Mouse (Mus musculus) gastrocnemius, adult 2 months (tissue): ENCODE data around the gene Kars. TPM values are rescaled to one million over a fixed set of nuclear protein-coding genes. Genes with fewer than 3 reads are reported as not detected.

Experiments
- DNase-seq: peaks from one replicate; pipeline ENCODE4 v3.0.0; 2022
- H3K27ac ChIP-seq: fragments of 200-600 bp; 2 replicates; pipeline ENCODE4 v1.8.1; 2022; ENCODE audit warnings: mild to moderate bottlenecking
- H3K4me3 ChIP-seq: fragments of 200-600 bp; 2 replicates; pipeline ENCODE4 v1.8.1; 2022; ENCODE audit warnings: mild to moderate bottlenecking, moderate library complexity
- CTCF ChIP-seq: fragments of 200-600 bp; IDR thresholded peaks from 2 replicates; pipeline ENCODE4 v1.8.1; 2022; ENCODE audit warnings: antibody characterized with exemption, mild to moderate bottlenecking, moderate library complexity
- intact Hi-C: fragments of 180-260 bp; cut with DNase I; formaldehyde crosslinking; loops from one replicate; pipeline ENCODE4 v1.15.1; 2025
- total RNA-seq, 2 experiments: library from RNA; stranded (reverse); gene quantifications; 2 replicates each; pipeline ENCODE4 v1.2.3; 2021

The Kars gene
- total RNA-seq, 2 experiments from 2014 or later = 124 to 125 TPM

GRCm38 (mm10) chr8:112011816-112012242 lies 706 bp upstream of the Kars start:
- peak overlapping the region; percentile 91 for H3K27ac ChIP-seq
- DNase-seq = no peak
- intact Hi-C loops = no loop called here
- TF ChIP-seq CTCF = no peak
- H3K4me3 ChIP-seq = peak overlapping the region; percentile 99

DNA sequence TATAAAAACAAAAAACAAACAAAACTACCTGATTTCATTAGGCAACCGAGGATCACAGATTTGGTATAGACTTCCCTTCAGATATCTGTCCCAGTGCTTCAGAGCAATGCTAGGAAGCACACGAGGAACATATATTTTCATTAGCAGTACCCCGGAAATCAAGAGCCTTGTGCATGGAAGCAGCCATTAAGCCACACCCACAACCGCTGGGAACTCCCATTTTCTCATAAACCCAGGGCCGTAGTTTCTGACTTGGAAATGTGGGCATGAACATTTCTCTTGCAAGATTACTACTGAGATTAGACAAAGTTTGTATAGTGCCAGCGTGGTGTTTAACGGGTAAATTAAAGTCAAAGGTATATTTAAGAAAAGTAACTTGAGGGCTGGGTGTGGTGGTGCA lies 1.6 kb downstream of the Kars start:
- no peak for DNase-seq

DNA sequence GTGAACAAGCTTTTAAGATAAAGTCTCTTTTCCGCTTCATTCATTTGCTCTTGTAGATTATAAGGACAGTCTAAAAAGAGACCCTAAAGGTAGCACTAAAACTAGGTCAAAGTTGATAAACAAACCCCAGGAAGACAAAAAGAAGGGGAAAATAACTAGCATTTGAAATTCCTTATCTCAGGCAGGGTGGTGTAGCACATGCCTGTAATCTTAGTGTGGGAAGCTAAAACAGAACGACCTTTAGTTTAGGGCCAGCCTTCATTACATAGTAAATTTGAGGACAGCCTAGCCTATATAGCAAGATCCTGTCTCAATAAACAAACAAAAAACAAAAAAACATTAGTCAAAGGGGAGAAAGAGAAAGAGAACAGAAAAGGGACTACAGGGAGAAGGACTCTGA lies 3.5 kb downstream of the Kars start:
- Histone ChIP-seq H3K27ac (no peak overlapping the region), H3K4me3 (no peak overlapping the region)
- intact Hi-C loops = no loop called here
- no peak for DNase-seq
- TF ChIP-seq CTCF = no peak

More for the DNA sequence above, 1.6 kb downstream of the Kars start:
- TF ChIP-seq CTCF = no peak
- intact Hi-C loops = no loop called here
- H3K4me3 ChIP-seq = no peak overlapping the region
- no peak overlapping the region for H3K27ac ChIP-seq

DNA sequence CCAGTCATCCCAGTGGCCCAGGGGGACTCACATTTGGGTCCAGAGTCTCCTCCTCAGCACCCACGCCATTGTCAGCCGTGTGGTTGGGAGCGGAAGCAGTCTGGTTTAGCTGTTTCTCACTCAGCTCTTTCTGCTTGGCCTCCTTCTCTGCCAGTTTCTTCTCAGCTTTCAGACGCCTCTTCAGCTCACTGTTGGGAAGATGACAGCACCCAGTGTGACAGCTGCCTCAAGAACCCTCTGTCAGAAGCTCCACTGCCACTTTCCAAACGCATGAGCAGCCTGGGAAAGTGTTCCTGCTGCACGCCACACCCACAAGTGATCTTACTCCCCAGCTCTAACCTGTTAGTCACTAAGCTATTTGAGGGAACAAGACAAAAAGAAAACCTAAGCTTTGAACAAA lies 5.5 kb downstream of the Kars start:
- Histone ChIP-seq H3K27ac (peak overlapping the region; percentile 85), H3K4me3 (peak overlapping the region; percentile 5; the same call in 1 of the 2 replicates)
- DNase-seq = peak; percentile 62
- no peak for TF ChIP-seq CTCF
- intact Hi-C loops = no loop called here

GRCm38 (mm10) chr8:112004754-112005153 lies 6.4 kb downstream of the Kars start:
- TF ChIP-seq CTCF = no peak
- 0 out of 2 replicates have a peak overlapping the region, but pooled peaks have one; percentile 85 for H3K27ac ChIP-seq
- no peak for DNase-seq
- intact Hi-C loops = no loop called here
- H3K4me3 ChIP-seq = no peak overlapping the region

- TF ChIP-seq CTCF = no peak
- peak overlapping the region; percentile 79 for H3K4me3 ChIP-seq
- no peak for DNase-seq
- intact Hi-C loops = loop anchor here (5.0 kb wide), 1 partner anchor 50 kb away; the partner anchor contains the start of gene Gabarapl2
- peak overlapping the region; percentile 91; the same call in 1 of the 2 replicates for H3K27ac ChIP-seq
Observed at GRCm38 (mm10) chr8:111992703-111993039, 18.5 kb downstream of the Kars start.

DNA sequence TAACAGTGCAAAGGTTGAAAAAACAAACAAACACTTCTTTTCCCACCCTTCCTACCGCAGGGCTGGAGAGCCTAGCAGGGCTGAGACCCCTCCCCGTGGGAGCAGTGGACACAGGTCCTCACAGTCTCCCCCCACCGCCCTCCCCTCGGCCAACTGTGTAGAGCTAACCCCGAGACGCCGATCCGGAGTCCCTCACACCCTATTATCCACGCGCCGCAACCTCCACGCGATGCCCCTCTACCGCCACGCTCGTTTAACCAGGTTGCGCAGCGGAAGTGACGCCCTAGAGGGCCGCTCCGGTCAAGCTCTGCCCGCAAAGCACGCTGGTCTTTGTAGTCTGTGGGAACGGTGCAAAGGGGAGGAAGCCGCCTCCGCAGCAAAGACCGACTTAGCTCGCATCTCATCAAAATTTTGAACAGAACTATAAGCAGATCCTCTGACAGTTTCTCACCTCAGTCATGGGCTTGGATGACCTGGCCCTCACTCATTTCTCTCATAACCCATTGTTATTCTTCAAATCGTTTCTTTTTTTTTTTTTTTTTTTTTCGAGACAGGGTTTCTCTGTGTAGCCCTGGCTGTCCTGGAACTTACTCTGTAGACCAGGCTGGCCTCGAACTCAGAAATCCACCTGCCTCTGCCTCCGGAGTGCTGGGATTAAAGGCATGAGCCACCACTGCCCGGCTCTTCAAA lies 19.0 kb downstream of the Kars start, which contains the start of gene Adat1:
Gene Adat1, minus strand, starts transcription at position 290 of the 690 bp plus-strand sequence.
- intact Hi-C loops = loop anchor here (5.0 kb wide), 1 partner anchor 50 kb away; the partner anchor contains the start of gene Gabarapl2

GRCm38 (mm10) chr8:111991278-111991677 lies 19.8 kb downstream of the Kars start:
- no peak overlapping the region; the same call in 1 of the 2 replicates for H3K27ac ChIP-seq
- TF ChIP-seq CTCF = no peak
- intact Hi-C loops = loop anchor here (2.0 to 5.0 kb wide), 2 partner anchors 49 to 110 kb away; partner anchors contain the start of gene Gabarapl2
- no peak for DNase-seq
- H3K4me3 ChIP-seq = peak overlapping the region; percentile 79

More for the DNA sequence above, 19.0 kb downstream of the Kars start, which contains the start of gene Adat1:
- Histone ChIP-seq H3K4me3 (peak within 1 kb of the TSS; percentile 79), H3K27ac (peak within 1 kb of the TSS; percentile 91)
- peak; percentile 4; the same call in 1 of the 2 replicates for TF ChIP-seq CTCF
- DNase-seq = peak; percentile 91

DNA sequence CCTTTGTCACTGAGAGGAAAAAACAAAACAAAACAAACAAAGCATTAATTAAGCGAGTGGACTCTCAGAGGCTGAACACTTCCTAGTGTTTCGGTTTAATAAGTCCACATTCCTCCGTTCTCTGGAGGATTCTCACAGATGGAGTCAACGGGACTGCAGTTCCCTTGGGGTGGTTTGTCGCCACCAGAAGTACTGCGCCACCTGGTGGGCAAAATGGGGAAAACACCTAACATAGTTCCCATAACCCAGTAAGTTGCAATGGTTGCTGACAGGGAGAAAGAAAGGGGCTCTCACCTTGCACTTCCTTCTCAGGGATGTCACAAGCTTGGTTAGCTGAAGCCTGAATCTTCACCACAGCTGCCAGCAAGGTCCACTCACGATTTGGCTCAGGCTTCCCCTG lies 21.2 kb downstream of the Kars start:
- Histone ChIP-seq H3K4me3 (peak overlapping the region; percentile 33), H3K27ac (no peak overlapping the region)
- peak; percentile 78 for DNase-seq
- intact Hi-C loops = loop anchor here (2.0 to 5.0 kb wide), 2 partner anchors 48 to 109 kb away; partner anchors contain the start of gene Gabarapl2
- TF ChIP-seq CTCF = peak; percentile 88

DNA sequence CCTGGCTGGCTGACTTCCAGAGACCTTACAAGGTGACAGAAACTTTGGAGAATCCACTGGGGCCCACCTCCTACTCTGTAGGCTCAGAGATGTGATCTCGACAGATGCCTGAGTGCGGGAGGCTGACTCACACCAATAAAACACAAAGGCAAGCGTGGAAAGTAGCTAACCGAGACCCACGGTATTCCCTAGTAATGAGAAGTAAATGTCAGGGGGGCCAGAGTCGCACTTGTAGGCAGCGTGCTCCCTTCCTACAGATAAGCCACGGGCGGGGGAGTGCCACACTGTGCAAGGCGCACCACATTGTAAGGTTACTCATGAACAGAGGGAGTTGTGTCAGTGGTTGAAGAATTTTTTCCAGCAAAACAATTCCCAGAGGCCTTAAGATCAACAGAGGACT lies 26.6 kb downstream of the Kars start:
- Histone ChIP-seq H3K4me3 (no peak overlapping the region), H3K27ac (no peak overlapping the region)
- intact Hi-C loops = loop anchor here (5.0 kb wide), 1 partner anchor 37 kb away; no protein-coding TSS in a partner anchor
- DNase-seq = no peak
- TF ChIP-seq CTCF = no peak

DNA sequence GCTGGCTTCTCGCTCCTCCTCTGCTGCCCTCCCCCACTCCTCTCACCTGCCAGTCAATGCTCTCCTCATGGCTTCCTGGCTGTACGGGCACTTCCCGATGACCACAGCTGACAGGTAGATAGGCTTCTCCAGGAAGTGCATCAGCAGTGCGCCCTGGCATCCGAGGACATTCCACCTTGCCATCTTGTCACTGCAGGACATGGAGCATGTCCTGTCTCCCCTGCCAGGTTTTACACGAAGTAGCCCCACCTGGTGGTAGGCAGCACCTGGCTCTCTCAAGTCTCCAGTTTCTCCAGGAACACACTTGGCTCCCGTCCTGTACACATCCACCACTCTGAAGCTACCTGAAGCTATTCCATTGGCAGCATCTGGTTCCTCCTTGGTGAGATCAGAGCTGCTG lies 29.0 kb downstream of the Kars start:
- intact Hi-C loops = loop anchor here (5.0 kb wide), 1 partner anchor 35 kb away; no protein-coding TSS in a partner anchor
- Histone ChIP-seq H3K4me3 (no peak overlapping the region), H3K27ac (no peak overlapping the region)
- peak; percentile 4; the same call in 1 of the 2 replicates for TF ChIP-seq CTCF
- DNase-seq = no peak

DNA sequence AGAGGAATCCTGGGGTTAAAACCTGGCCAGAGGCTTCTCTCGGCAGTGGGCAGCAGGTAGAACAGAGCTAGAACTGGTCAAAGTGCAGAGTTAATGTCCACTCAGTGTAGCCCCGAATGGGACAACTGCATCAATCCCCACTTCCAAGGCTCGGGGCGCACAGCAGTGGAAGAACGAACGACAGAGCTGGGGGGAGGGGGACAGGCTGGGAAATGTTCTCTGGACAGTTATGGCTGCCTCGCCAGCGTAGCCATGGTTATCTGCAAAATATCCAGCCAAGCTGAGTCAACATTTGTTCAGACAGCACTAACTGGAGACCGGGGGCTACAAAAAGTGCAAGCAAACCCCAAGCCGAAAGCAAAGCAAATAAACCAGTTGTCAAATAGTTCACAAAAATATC lies 33.0 kb downstream of the Kars start:
- Histone ChIP-seq H3K27ac (no peak overlapping the region), H3K4me3 (no peak overlapping the region)
- TF ChIP-seq CTCF = no peak
- no peak for DNase-seq
- intact Hi-C loops = no loop called here

DNA sequence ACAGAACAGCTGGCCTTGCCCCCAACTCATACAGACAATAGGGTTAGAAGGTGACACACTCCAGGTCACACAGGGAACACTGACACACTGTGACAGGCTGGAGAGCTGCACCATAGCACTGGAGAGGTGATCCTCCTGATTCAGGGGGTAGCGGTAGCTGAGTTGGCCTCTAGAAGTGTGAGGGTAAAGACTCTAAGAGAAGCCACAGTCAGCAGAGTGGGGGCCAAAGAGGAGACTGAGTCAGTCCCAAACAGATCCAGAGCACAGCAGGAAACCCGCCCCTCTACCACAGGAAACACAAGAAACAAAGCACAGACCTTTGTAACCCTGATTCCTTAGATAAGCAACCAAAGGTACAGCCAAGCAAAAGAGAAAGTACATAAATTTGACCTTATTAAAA lies 34.8 kb downstream of the Kars start:
- DNase-seq = no peak
- no peak for TF ChIP-seq CTCF
- no peak overlapping the region for H3K27ac ChIP-seq
- intact Hi-C loops = no loop called here
- H3K4me3 ChIP-seq = no peak overlapping the region
